Mouse (Mus musculus): ENCODE data around the gene Olfr1134. TPM values are rescaled to one million over a fixed set of nuclear protein-coding genes. Genes with fewer than 3 reads are reported as not detected.

The Olfr1134 gene
- polyA plus RNA-seq (2012; rRNA removed) = not detected in 2 replicates

GRCm38 (mm10) chr2:87658360-87658759 is at the start of gene Olfr1134:
Gene Olfr1134, minus strand, starts transcription at chr2:87658460.

GRCm38 (mm10) chr2:87693847-87694246 is 35.6 kb upstream of the Olfr1134 start, which contains the start of gene Olfr1136:
Gene Olfr1136, minus strand, starts transcription at chr2:87693947.

GRCm38 (mm10) chr2:87673564-87673963 is 15.3 kb upstream of the Olfr1134 start, which contains the start of gene Olfr1135:
Gene Olfr1135, minus strand, starts transcription at chr2:87673664.

GRCm38 (mm10) chr2:87647274-87647673 is 11.0 kb downstream of the Olfr1134 start, which contains the start of gene Olfr1133:
Gene Olfr1133, minus strand, starts transcription at chr2:87647374.

GRCm38 (mm10) chr2:87637435-87637834 is 20.8 kb downstream of the Olfr1134 start, which contains the start of gene Olfr1132:
Gene Olfr1132, minus strand, starts transcription at chr2:87637535.

GRCm38 (mm10) chr2:87626804-87627203 is 31.5 kb downstream of the Olfr1134 start, which contains the start of gene Olfr1131:
Gene Olfr1131, plus strand, starts transcription at chr2:87627104.

GRCm38 (mm10) chr2:87605912-87606311 is 52.3 kb downstream of the Olfr1134 start, which contains the start of gene Olfr1130:
Gene Olfr1130, plus strand, starts transcription at chr2:87606212.

Other genes with a start within 250 kb of the Olfr1134 start
- gene Olfr1123, start 241.8 kb downstream of the Olfr1134 start, polyA plus RNA-seq (2012; rRNA removed) = not detected in 2 replicates
- not detected in 2 replicates for gene Olfr1124, start 228.2 kb downstream of the Olfr1134 start, polyA plus RNA-seq (2012; rRNA removed)
- not detected in 2 replicates for gene Olfr1126, start 204.5 kb downstream of the Olfr1134 start, polyA plus RNA-seq (2012; rRNA removed)
- not detected in 2 replicates for gene Pramel7, start 161.4 kb downstream of the Olfr1134 start, polyA plus RNA-seq (2012; rRNA removed)
- gene Pramel6, start 151.9 kb downstream of the Olfr1134 start, polyA plus RNA-seq (2012; rRNA removed) = not detected in 2 replicates
- gene Olfr153, start 126.7 kb downstream of the Olfr1134 start, polyA plus RNA-seq (2012; rRNA removed) = not detected in 2 replicates
- gene Olfr1128, start 112.9 kb downstream of the Olfr1134 start, polyA plus RNA-seq (2012; rRNA removed) = not detected in 2 replicates
- gene Olfr1129, start 84.6 kb downstream of the Olfr1134 start, polyA plus RNA-seq (2012; rRNA removed) = not detected in 2 replicates
- gene Olfr1130, start 52.2 kb downstream of the Olfr1134 start, polyA plus RNA-seq (2012; rRNA removed) = not detected in 2 replicates
- not detected in 2 replicates for gene Olfr1131, start 31.4 kb downstream of the Olfr1134 start, polyA plus RNA-seq (2012; rRNA removed)
- not detected in 2 replicates for gene Olfr1132, start 20.9 kb downstream of the Olfr1134 start, polyA plus RNA-seq (2012; rRNA removed)
- gene Olfr1133, start 11.1 kb downstream of the Olfr1134 start, polyA plus RNA-seq (2012; rRNA removed) = not detected in 2 replicates
- gene Olfr1135, start 15.2 kb upstream of the Olfr1134 start, polyA plus RNA-seq (2012; rRNA removed) = not detected in 2 replicates
- not detected in 2 replicates for gene Olfr1136, start 35.5 kb upstream of the Olfr1134 start, polyA plus RNA-seq (2012; rRNA removed)
- not detected in 2 replicates for gene Olfr1137, start 54.7 kb upstream of the Olfr1134 start, polyA plus RNA-seq (2012; rRNA removed)
- gene Olfr1138, start 81.5 kb upstream of the Olfr1134 start, polyA plus RNA-seq (2012; rRNA removed) = not detected in 2 replicates
- not detected in 2 replicates for gene Olfr1140, start 85.3 kb upstream of the Olfr1134 start, polyA plus RNA-seq (2012; rRNA removed)
- gene Olfr1141, start 95.5 kb upstream of the Olfr1134 start, polyA plus RNA-seq (2012; rRNA removed) = not detected in 2 replicates
- gene Olfr152, start 121.0 kb upstream of the Olfr1134 start, polyA plus RNA-seq (2012; rRNA removed) = not detected in 2 replicates
- gene Olfr1143, start 142.1 kb upstream of the Olfr1134 start, polyA plus RNA-seq (2012; rRNA removed) = not detected in 2 replicates
- not detected in 2 replicates for gene Olfr1145, start 151.4 kb upstream of the Olfr1134 start, polyA plus RNA-seq (2012; rRNA removed)
- not detected in 2 replicates for gene Olfr1148, start 172.1 kb upstream of the Olfr1134 start, polyA plus RNA-seq (2012; rRNA removed)
- not detected in 2 replicates for gene Olfr1150-ps1, start 185.5 kb upstream of the Olfr1134 start, polyA plus RNA-seq (2012; rRNA removed)
- not detected in 2 replicates for gene Olfr1151, start 197.4 kb upstream of the Olfr1134 start, polyA plus RNA-seq (2012; rRNA removed)
- not detected in 2 replicates for gene Olfr1152, start 208.0 kb upstream of the Olfr1134 start, polyA plus RNA-seq (2012; rRNA removed)
- gene Olfr1153, start 236.5 kb upstream of the Olfr1134 start, polyA plus RNA-seq (2012; rRNA removed) = not detected in 2 replicates
- not detected in 2 replicates for gene Olfr1154, start 246.7 kb upstream of the Olfr1134 start, polyA plus RNA-seq (2012; rRNA removed)